Mouse (Mus musculus): Measurements from ENCODE around the gene Piga. TPM values are rescaled to one million over a fixed set of nuclear protein-coding genes. Genes with fewer than 3 reads are reported as not detected.
A peak's percentile ranks its signal among the peaks of the same experiment; 100 is the strongest.

The Piga gene
- total RNA-seq, 1 experiment from 2014 or later = 27.7 TPM

- peak; percentile 78 to 85; a peak in 3 of 4 replicates for ATAC-seq (replicated peaks in 1 of 2; ENCODE audit: insufficient read depth in 1 of 2, low FRiP score in 2 of 2, low TSS enrichment in 1 of 2, low read depth in 1 of 2, poor library complexity in 2 of 2, severe bottlenecking in 2 of 2)
Observed at GRCm38 (mm10) chrX:164427295-164427694, 7.7 kb downstream of the Piga start.

GRCm38 (mm10) chrX:164428224-164428623 is 8.6 kb downstream of the Piga start:
- ATAC-seq (replicated peaks in 1 of 2; ENCODE audit: insufficient read depth in 1 of 2, low FRiP score in 2 of 2, low TSS enrichment in 1 of 2, low read depth in 1 of 2, poor library complexity in 2 of 2, severe bottlenecking in 2 of 2) = no peak

GRCm38 (mm10) chrX:164430621-164431020 is 11.0 kb downstream of the Piga start:
- no peak for ATAC-seq (replicated peaks in 1 of 2; ENCODE audit: insufficient read depth in 1 of 2, low FRiP score in 2 of 2, low TSS enrichment in 1 of 2, low read depth in 1 of 2, poor library complexity in 2 of 2, severe bottlenecking in 2 of 2)

GRCm38 (mm10) chrX:164431133-164431532 is 11.5 kb downstream of the Piga start:
- no peak for ATAC-seq (replicated peaks in 1 of 2; ENCODE audit: insufficient read depth in 1 of 2, low FRiP score in 2 of 2, low TSS enrichment in 1 of 2, low read depth in 1 of 2, poor library complexity in 2 of 2, severe bottlenecking in 2 of 2)

GRCm38 (mm10) chrX:164431541-164431940 is 12.0 kb downstream of the Piga start:
- ATAC-seq (replicated peaks in 1 of 2; ENCODE audit: insufficient read depth in 1 of 2, low FRiP score in 2 of 2, low TSS enrichment in 1 of 2, low read depth in 1 of 2, poor library complexity in 2 of 2, severe bottlenecking in 2 of 2) = no peak

- no peak for ATAC-seq (replicated peaks in 1 of 2; ENCODE audit: insufficient read depth in 1 of 2, low FRiP score in 2 of 2, low TSS enrichment in 1 of 2, low read depth in 1 of 2, poor library complexity in 2 of 2, severe bottlenecking in 2 of 2)
Observed at GRCm38 (mm10) chrX:164432682-164433081, 13.1 kb downstream of the Piga start.

- ATAC-seq (replicated peaks in 1 of 2; ENCODE audit: insufficient read depth in 1 of 2, low FRiP score in 2 of 2, low TSS enrichment in 1 of 2, low read depth in 1 of 2, poor library complexity in 2 of 2, severe bottlenecking in 2 of 2) = peak; percentile 22 to 45; a peak in 2 of 4 replicates
Observed at GRCm38 (mm10) chrX:164436709-164437108, 17.1 kb downstream of the Piga start, which contains the start of gene Asb11. Gene Asb11 (plus strand): TSS chrX:164436994.

- no peak for ATAC-seq (replicated peaks in 1 of 2; ENCODE audit: insufficient read depth in 1 of 2, low FRiP score in 2 of 2, low TSS enrichment in 1 of 2, low read depth in 1 of 2, poor library complexity in 2 of 2, severe bottlenecking in 2 of 2)
Observed at GRCm38 (mm10) chrX:164439462-164439861, 19.9 kb downstream of the Piga start.

- no peak for ATAC-seq (replicated peaks in 1 of 2; ENCODE audit: insufficient read depth in 1 of 2, low FRiP score in 2 of 2, low TSS enrichment in 1 of 2, low read depth in 1 of 2, poor library complexity in 2 of 2, severe bottlenecking in 2 of 2)
Observed at GRCm38 (mm10) chrX:164440140-164440539, 20.6 kb downstream of the Piga start.

GRCm38 (mm10) chrX:164440703-164441102 is 21.1 kb downstream of the Piga start:
- no peak for ATAC-seq (replicated peaks in 1 of 2; ENCODE audit: insufficient read depth in 1 of 2, low FRiP score in 2 of 2, low TSS enrichment in 1 of 2, low read depth in 1 of 2, poor library complexity in 2 of 2, severe bottlenecking in 2 of 2)

- no peak for ATAC-seq (replicated peaks in 1 of 2; ENCODE audit: insufficient read depth in 1 of 2, low FRiP score in 2 of 2, low TSS enrichment in 1 of 2, low read depth in 1 of 2, poor library complexity in 2 of 2, severe bottlenecking in 2 of 2)
Observed at GRCm38 (mm10) chrX:164441306-164441705, 21.7 kb downstream of the Piga start.

- no peak for ATAC-seq (replicated peaks in 1 of 2; ENCODE audit: insufficient read depth in 1 of 2, low FRiP score in 2 of 2, low TSS enrichment in 1 of 2, low read depth in 1 of 2, poor library complexity in 2 of 2, severe bottlenecking in 2 of 2)
Observed at GRCm38 (mm10) chrX:164445601-164446000, 26.0 kb downstream of the Piga start.

- no peak for ATAC-seq (replicated peaks in 1 of 2; ENCODE audit: insufficient read depth in 1 of 2, low FRiP score in 2 of 2, low TSS enrichment in 1 of 2, low read depth in 1 of 2, poor library complexity in 2 of 2, severe bottlenecking in 2 of 2)
Observed at GRCm38 (mm10) chrX:164446106-164446551, 26.5 kb downstream of the Piga start.

GRCm38 (mm10) chrX:164446835-164447681 is 27.5 kb downstream of the Piga start:
- ATAC-seq (replicated peaks in 1 of 2; ENCODE audit: insufficient read depth in 1 of 2, low FRiP score in 2 of 2, low TSS enrichment in 1 of 2, low read depth in 1 of 2, poor library complexity in 2 of 2, severe bottlenecking in 2 of 2) = no peak

- no peak for ATAC-seq (replicated peaks in 1 of 2; ENCODE audit: insufficient read depth in 1 of 2, low FRiP score in 2 of 2, low TSS enrichment in 1 of 2, low read depth in 1 of 2, poor library complexity in 2 of 2, severe bottlenecking in 2 of 2)
Observed at GRCm38 (mm10) chrX:164447682-164448071, 28.1 kb downstream of the Piga start.

GRCm38 (mm10) chrX:164449201-164449600 is 29.6 kb downstream of the Piga start:
- no peak; a peak in 1 of 4 replicates for ATAC-seq (replicated peaks in 1 of 2; ENCODE audit: insufficient read depth in 1 of 2, low FRiP score in 2 of 2, low TSS enrichment in 1 of 2, low read depth in 1 of 2, poor library complexity in 2 of 2, severe bottlenecking in 2 of 2)

- ATAC-seq (replicated peaks in 1 of 2; ENCODE audit: insufficient read depth in 1 of 2, low FRiP score in 2 of 2, low TSS enrichment in 1 of 2, low read depth in 1 of 2, poor library complexity in 2 of 2, severe bottlenecking in 2 of 2) = no peak
Observed at GRCm38 (mm10) chrX:164459205-164459878, 39.8 kb downstream of the Piga start.

Measured in hematopoietic stem cell, adult 5-6 weeks (primary cell).